Mouse (Mus musculus): ENCODE results near the gene Arhgef40. TPM values are rescaled to one million over a fixed set of nuclear protein-coding genes. Genes with fewer than 3 reads are reported as not detected.
"Not testable (repeated sequence)": the region's sequence is repeated elsewhere in the genome, so short reads cannot be mapped to it uniquely, and the experiment has no call there.

Gene Arhgef40
- polyA plus RNA-seq, 1 experiment from 2014 or later = 154 TPM

GRCm38 (mm10) chr14:52045966-52046565 is 61.5 kb downstream of the Arhgef40 start:
- WGBS = 84% methylated on average over 9 of the region's 9 CpGs
- H3K9me3 ChIP-seq (ENCODE audit: control insufficient read depth, low read length) = no peaks in the 10 kb centered on the region
- H3K27ac ChIP-seq (replicated peaks; ENCODE audit: low read depth, low read length) = no peak overlapping the region
- H3K27me3 ChIP-seq (ENCODE audit: control insufficient read depth, insufficient read depth, low read length) = no peaks in the 10 kb centered on the region
- no peaks in the 10 kb centered on the region for H3K36me3 ChIP-seq (ENCODE audit: control insufficient read depth, insufficient read depth, low read length)
- H3K4me2 ChIP-seq (ENCODE audit: low read depth, severe bottlenecking) = no peak overlapping the region
- no peak overlapping the region for H3K4me3 ChIP-seq (ENCODE audit: low read depth, low read length)
- ATAC-seq (ENCODE audit: insufficient number of reproducible peaks, low FRiP score, low TSS enrichment, low read depth) (no peak), DNase-seq (ENCODE audit: low spot score) (no peak)
- H3K9ac ChIP-seq (ENCODE audit: low read length) = no peak overlapping the region
- H3K4me1 ChIP-seq (ENCODE audit: control insufficient read depth, insufficient read depth, low read length) = no peaks in the 10 kb centered on the region

GRCm38 (mm10) chr14:52052720-52053119 is 68.2 kb downstream of the Arhgef40 start:
- not testable (repeated sequence) for H3K9me3 ChIP-seq (ENCODE audit: control insufficient read depth, low read length)

More at GRCm38 (mm10) chr14:52052720-52053119, 68.2 kb downstream of the Arhgef40 start:
- H3K36me3 ChIP-seq (ENCODE audit: control insufficient read depth, insufficient read depth, low read length); H3K27me3 ChIP-seq (ENCODE audit: control insufficient read depth, insufficient read depth, low read length); H3K4me3 ChIP-seq (ENCODE audit: low read depth, low read length); H3K4me1 ChIP-seq (ENCODE audit: control insufficient read depth, insufficient read depth, low read length); ATAC-seq (ENCODE audit: insufficient number of reproducible peaks, low FRiP score, low TSS enrichment, low read depth); H3K4me2 ChIP-seq (ENCODE audit: low read depth, severe bottlenecking); DNase-seq (ENCODE audit: low spot score); H3K27ac ChIP-seq (replicated peaks; ENCODE audit: low read depth, low read length); H3K9ac ChIP-seq (ENCODE audit: low read length): not testable (repeated sequence)
- 92% methylated on average over 3 of the region's 3 CpGs for WGBS

Other genes starting within 250 kb of the Arhgef40 start
- not detected in 2 replicates for gene Ang4, start 211.1 kb upstream of the Arhgef40 start, polyA plus RNA-seq (2014; fragmentation: Nextera tagmentation; extraction: Ambion mirVana)
- not detected in 2 replicates for gene AY358078, start 184.7 kb upstream of the Arhgef40 start, polyA plus RNA-seq (2014; fragmentation: Nextera tagmentation; extraction: Ambion mirVana)
- gene Ear6, start 131.0 kb upstream of the Arhgef40 start, polyA plus RNA-seq (2014; fragmentation: Nextera tagmentation; extraction: Ambion mirVana) = not detected in 2 replicates
- 41.9 and 46.2 TPM in 2 replicates for gene Mettl17, start 99.9 kb upstream of the Arhgef40 start, polyA plus RNA-seq (2014; fragmentation: Nextera tagmentation; extraction: Ambion mirVana)
- 0.13 and 0.15 TPM in 2 replicates for gene Slc39a2, start 91.8 kb upstream of the Arhgef40 start, polyA plus RNA-seq (2014; fragmentation: Nextera tagmentation; extraction: Ambion mirVana)
- gene Ndrg2, start 70.6 kb upstream of the Arhgef40 start, polyA plus RNA-seq (2014; fragmentation: Nextera tagmentation; extraction: Ambion mirVana) = 11.9 and 12.9 TPM in 2 replicates
- gene Tppp2, start 66.3 kb upstream of the Arhgef40 start, polyA plus RNA-seq (2014; fragmentation: Nextera tagmentation; extraction: Ambion mirVana) = not detected in 2 replicates
- gene Rnase13, start 61.9 kb upstream of the Arhgef40 start, polyA plus RNA-seq (2014; fragmentation: Nextera tagmentation; extraction: Ambion mirVana) = not detected in 2 replicates
- 0.60 and 1.3 TPM in 2 replicates for gene Tmem253, start 30.9 kb downstream of the Arhgef40 start, polyA plus RNA-seq (2014; fragmentation: Nextera tagmentation; extraction: Ambion mirVana)
- 51.6 and 52.0 TPM in 2 replicates for gene Zfp219, start 36.0 kb downstream of the Arhgef40 start, polyA plus RNA-seq (2014; fragmentation: Nextera tagmentation; extraction: Ambion mirVana)
- not detected in 2 replicates for gene Olfr221, start 57.7 kb downstream of the Arhgef40 start, polyA plus RNA-seq (2014; fragmentation: Nextera tagmentation; extraction: Ambion mirVana)
- 989 and 1,009 TPM in 2 replicates for gene Hnrnpc, start 119.3 kb downstream of the Arhgef40 start, polyA plus RNA-seq (2014; fragmentation: Nextera tagmentation; extraction: Ambion mirVana)
- gene Rpgrip1, start 126.0 kb downstream of the Arhgef40 start, polyA plus RNA-seq (2014; fragmentation: Nextera tagmentation; extraction: Ambion mirVana) = 119 and 124 TPM in 2 replicates
- 82.9 and 90.9 TPM in 2 replicates for gene Supt16, start 212.7 kb downstream of the Arhgef40 start, polyA plus RNA-seq (2014; fragmentation: Nextera tagmentation; extraction: Ambion mirVana)

Measured in limb, embryonic 11.5 days (tissue).